Mouse (Mus musculus): ENCODE data around the gene Gm45753. TPM values are rescaled to one million over a fixed set of nuclear protein-coding genes. Genes with fewer than 3 reads are reported as not detected.
"Not testable (repeated sequence)": the region's sequence is repeated elsewhere in the genome, so short reads cannot be mapped to it uniquely, and the experiment has no call there.

The Gm45753 gene
- polyA plus RNA-seq, 1 experiment = not detected

DNA sequence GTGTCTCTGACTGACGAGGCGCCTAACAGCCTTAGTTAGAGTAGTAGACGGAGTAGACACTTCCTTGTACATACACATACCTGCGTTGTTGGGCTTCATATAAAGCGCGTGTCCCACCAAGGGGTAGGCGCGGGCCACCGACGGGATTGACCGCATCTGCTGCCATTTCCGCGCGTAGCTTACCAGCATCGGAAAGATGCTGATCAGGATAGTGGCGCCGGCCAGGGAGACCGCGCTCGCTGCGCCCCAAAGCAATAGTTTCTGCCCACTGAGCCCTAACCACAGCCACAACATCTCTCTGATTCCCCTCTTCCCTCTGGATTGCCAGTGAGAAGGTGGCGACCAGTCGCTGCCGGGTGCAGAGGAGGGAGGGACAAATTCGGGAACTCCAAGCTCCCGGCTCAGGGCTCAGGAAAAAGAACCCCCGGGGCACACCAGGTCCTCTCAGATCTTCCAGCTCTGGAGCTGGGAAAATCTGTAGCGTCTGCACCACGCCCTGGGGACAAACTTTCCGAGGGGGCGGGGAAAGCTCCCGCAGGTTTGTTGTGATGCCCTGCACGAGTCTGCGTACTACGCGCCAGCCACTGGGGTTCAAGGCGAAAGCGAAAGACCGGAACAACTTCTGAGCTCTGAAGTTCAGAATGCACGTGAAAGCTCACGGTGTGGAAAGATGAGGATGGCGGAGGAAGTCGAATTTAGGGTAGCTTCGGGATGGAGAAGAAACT is 24.6 kb upstream of the Gm45753 start, which contains the start of gene Cyp4v3:
Cyp4v3 (minus strand) TSS at position 532 of the 725 bp plus-strand sequence.
- H3K4me1 ChIP-seq (ENCODE audit: control insufficient read depth, insufficient read depth, insufficient read length) = peaks cover 8% of the 10 kb centered on the region
- no peaks in the 10 kb centered on the region for H3K36me3 ChIP-seq (ENCODE audit: control insufficient read depth, insufficient read depth, low read length)
- peak; percentile 66 to 72 for DNase-seq (ENCODE audit: low read depth in 1 of 2, low spot score in 2 of 2)
- H3K27ac ChIP-seq (ENCODE audit: insufficient read depth, low read length) = peak within 1 kb of the TSS; percentile 62
- peak within 1 kb of the TSS; percentile 85 for H3K4me3 ChIP-seq (ENCODE audit: extremely low read depth, insufficient read depth, insufficient read length)
- TF ChIP-seq POLR2A (IDR thresholded peaks at IDR 0.05; ENCODE audit: low read depth, low read length) (peak; percentile 7; the same call in 1 of the 2 replicates), CTCF (IDR thresholded peaks at IDR 0.05; ENCODE audit: extremely low read depth, insufficient read depth, insufficient read length, insufficient replicate concordance) (no peak)
- no peaks in the 10 kb centered on the region for H3K27me3 ChIP-seq (ENCODE audit: control insufficient read depth, insufficient read depth, low read length)
- 1% methylated on average over 44 of the region's 44 CpGs for WGBS

DNA sequence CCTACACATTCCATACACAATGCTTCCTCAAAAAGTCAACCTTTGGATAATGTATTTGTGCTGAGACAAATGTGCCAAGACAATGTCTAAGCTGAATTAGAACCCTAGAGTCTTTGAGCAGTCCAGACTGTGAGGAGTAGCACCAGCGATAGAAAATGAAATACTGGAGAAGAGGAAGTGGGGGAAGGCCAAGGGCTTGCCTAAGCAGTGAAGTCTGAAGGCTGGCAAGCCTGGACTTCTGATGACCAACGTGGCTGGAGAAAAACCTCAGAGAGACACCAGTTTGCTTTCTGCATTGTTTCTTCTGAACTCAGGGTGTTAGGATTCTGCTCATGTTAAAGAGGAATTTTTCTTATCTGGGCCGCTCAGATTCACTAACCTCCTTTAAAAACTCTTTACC is 22.6 kb upstream of the Gm45753 start:
- H3K27ac ChIP-seq (ENCODE audit: insufficient read depth, low read length) = no peak overlapping the region
- no peak for DNase-seq (ENCODE audit: low read depth in 1 of 2, low spot score in 2 of 2)
- WGBS = 38% methylated on average over 3 of the region's 3 CpGs
- H3K4me1 ChIP-seq (ENCODE audit: control insufficient read depth, insufficient read depth, insufficient read length) = peaks cover 8% of the 10 kb centered on the region
- no peak for TF ChIP-seq POLR2A (IDR thresholded peaks at IDR 0.05; ENCODE audit: low read depth, low read length)
- TF ChIP-seq CTCF (IDR thresholded peaks at IDR 0.05; ENCODE audit: extremely low read depth, insufficient read depth, insufficient read length, insufficient replicate concordance) = no peak
- H3K36me3 ChIP-seq (ENCODE audit: control insufficient read depth, insufficient read depth, low read length) = 0 out of 2 replicates have a peak, but pooled peaks cover 1% of the 10 kb centered on the region
- H3K27me3 ChIP-seq (ENCODE audit: control insufficient read depth, insufficient read depth, low read length) = no peaks in the 10 kb centered on the region
- H3K4me3 ChIP-seq (ENCODE audit: extremely low read depth, insufficient read depth, insufficient read length) = no peak overlapping the region

DNA sequence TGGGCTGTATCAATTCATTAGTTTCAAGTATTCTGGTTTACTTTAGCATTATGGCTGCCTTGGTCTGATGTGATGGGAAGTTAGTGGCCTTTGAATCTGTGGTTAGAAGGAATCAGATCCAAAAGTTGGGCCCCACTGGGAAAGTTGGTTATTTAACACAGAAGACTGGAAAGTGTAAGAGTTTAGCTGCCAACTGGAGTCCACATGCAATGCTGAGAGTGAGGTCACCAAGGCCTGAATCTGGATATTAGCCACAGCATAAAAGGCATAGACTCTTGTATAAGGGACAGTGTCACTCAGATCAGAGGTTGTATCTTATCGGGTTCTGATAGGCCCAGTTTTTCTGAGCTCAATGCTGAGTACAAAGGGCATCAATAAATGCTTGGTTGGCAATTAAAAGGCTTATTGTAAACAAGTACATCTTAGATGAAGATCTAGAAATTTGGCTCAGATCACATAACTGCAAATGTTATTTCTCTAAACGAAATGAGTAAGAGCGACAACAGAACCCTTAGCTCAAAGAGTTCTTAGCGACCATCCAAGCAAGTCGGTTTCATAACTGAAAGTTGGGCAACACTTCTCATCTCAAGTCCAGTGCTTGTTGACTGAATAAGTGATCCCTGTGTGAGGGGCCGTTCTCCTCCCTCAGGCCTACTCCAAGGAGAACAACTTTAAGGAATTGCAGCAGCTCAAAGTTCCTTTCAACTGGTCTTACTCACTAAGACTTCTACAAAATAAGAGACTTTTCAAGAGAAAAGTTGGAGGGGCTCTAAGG is 21.1 kb upstream of the Gm45753 start:
- no peak overlapping the region for H3K27ac ChIP-seq (ENCODE audit: insufficient read depth, low read length)
- H3K4me3 ChIP-seq (ENCODE audit: extremely low read depth, insufficient read depth, insufficient read length) = no peak overlapping the region
- WGBS = 86% methylated on average over 6 of the region's 6 CpGs
- peaks cover 8% of the 10 kb centered on the region for H3K4me1 ChIP-seq (ENCODE audit: control insufficient read depth, insufficient read depth, insufficient read length)
- no peak for TF ChIP-seq CTCF (IDR thresholded peaks at IDR 0.05; ENCODE audit: extremely low read depth, insufficient read depth, insufficient read length, insufficient replicate concordance)
- TF ChIP-seq POLR2A (IDR thresholded peaks at IDR 0.05; ENCODE audit: low read depth, low read length) = no peak
- no peaks in the 10 kb centered on the region for H3K27me3 ChIP-seq (ENCODE audit: control insufficient read depth, insufficient read depth, low read length)
- H3K36me3 ChIP-seq (ENCODE audit: control insufficient read depth, insufficient read depth, low read length) = 0 out of 2 replicates have a peak, but pooled peaks cover 1% of the 10 kb centered on the region
- no peak for DNase-seq (ENCODE audit: low read depth in 1 of 2, low spot score in 2 of 2)

DNA sequence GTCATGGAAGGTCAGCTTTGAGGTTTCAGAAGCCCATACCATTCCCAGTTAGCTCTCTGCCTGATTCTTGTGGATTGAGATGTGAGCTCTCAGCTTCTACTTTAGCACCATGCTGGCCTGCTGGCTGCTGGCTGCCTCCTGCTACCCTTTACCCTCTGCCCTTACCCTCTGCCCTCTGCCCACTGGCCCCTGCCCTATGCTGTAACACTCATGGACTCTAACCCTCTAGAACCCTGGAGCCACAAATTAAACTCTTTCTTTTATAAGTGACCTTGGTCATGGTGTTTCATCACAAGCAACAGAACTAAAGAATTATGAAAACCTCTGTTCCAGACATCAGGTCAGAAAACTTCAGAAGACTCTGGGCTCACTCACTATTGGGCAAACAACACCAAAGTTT is 18.8 kb upstream of the Gm45753 start:
- not testable (repeated sequence) for H3K27me3 ChIP-seq (ENCODE audit: control insufficient read depth, insufficient read depth, low read length)

DNA sequence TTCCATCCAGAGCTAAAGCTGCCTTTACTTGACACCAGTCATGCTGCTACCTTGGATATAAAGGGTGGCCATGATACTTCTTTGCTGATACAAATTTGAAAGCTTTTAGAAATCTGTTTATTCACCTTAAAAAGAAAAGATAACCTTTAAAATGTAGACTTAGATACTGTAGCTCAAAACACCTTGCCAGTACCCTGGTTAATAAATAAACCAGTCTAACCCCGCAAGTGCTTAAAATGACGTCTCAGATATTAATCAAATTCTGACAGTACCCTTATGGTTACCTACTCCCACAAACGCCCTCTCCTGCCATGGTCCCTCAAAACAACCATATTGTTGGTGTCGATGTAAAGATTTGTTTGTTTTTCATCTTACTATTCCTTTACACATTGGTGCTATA is 15.9 kb upstream of the Gm45753 start:
- TF ChIP-seq POLR2A (IDR thresholded peaks at IDR 0.05; ENCODE audit: low read depth, low read length) (no peak), CTCF (IDR thresholded peaks at IDR 0.05; ENCODE audit: extremely low read depth, insufficient read depth, insufficient read length, insufficient replicate concordance) (no peak)
- DNase-seq (ENCODE audit: low read depth in 1 of 2, low spot score in 2 of 2) = no peak
- Histone ChIP-seq H3K4me3 (ENCODE audit: extremely low read depth, insufficient read depth, insufficient read length) (no peak overlapping the region), H3K36me3 (ENCODE audit: control insufficient read depth, insufficient read depth, low read length) (0 out of 2 replicates have a peak, but pooled peaks cover 1% of the 10 kb centered on the region), H3K4me1 (ENCODE audit: control insufficient read depth, insufficient read depth, insufficient read length) (no peaks in the 10 kb centered on the region), H3K27ac (ENCODE audit: insufficient read depth, low read length) (no peak overlapping the region), H3K27me3 (ENCODE audit: control insufficient read depth, insufficient read depth, low read length) (no peaks in the 10 kb centered on the region)
- WGBS = 89% methylated on average over 4 of the region's 4 CpGs

More for the DNA sequence above, 18.8 kb upstream of the Gm45753 start:
- not testable (repeated sequence) for H3K27ac ChIP-seq (ENCODE audit: insufficient read depth, low read length); H3K4me1 ChIP-seq (ENCODE audit: control insufficient read depth, insufficient read depth, insufficient read length); H3K36me3 ChIP-seq (ENCODE audit: control insufficient read depth, insufficient read depth, low read length); DNase-seq (ENCODE audit: low read depth in 1 of 2, low spot score in 2 of 2); H3K4me3 ChIP-seq (ENCODE audit: extremely low read depth, insufficient read depth, insufficient read length)

DNA sequence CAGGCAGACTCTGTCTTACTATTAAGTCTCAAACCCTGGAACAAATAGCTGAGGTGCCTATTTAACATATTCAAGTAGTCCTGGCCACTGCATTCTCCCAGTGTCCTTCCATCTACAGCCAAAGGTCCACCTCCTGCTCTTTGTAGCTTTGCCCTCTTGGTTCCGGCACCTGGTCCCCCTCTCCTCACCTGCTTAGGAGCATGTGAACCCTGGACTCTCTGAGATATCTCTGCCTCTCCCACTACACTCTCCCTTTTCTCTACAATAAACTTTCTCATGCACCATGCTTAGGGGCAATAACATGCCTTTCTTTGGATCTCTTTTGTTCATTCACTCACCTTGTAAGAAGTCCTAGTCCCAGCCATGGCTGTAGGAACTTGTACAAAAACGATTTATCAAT is 13.1 kb upstream of the Gm45753 start:
- Histone ChIP-seq H3K27ac (ENCODE audit: insufficient read depth, low read length) (no peak overlapping the region), H3K4me3 (ENCODE audit: extremely low read depth, insufficient read depth, insufficient read length) (no peak overlapping the region), H3K36me3 (ENCODE audit: control insufficient read depth, insufficient read depth, low read length) (no peaks in the 10 kb centered on the region; the same call in 1 of the 2 replicates), H3K27me3 (ENCODE audit: control insufficient read depth, insufficient read depth, low read length) (no peaks in the 10 kb centered on the region), H3K4me1 (ENCODE audit: control insufficient read depth, insufficient read depth, insufficient read length) (no peaks in the 10 kb centered on the region)
- WGBS = 85% methylated on average over 2 of the region's 2 CpGs
- no peak for TF ChIP-seq CTCF (IDR thresholded peaks at IDR 0.05; ENCODE audit: extremely low read depth, insufficient read depth, insufficient read length, insufficient replicate concordance)
- no peak for TF ChIP-seq POLR2A (IDR thresholded peaks at IDR 0.05; ENCODE audit: low read depth, low read length)
- no peak for DNase-seq (ENCODE audit: low read depth in 1 of 2, low spot score in 2 of 2)

DNA sequence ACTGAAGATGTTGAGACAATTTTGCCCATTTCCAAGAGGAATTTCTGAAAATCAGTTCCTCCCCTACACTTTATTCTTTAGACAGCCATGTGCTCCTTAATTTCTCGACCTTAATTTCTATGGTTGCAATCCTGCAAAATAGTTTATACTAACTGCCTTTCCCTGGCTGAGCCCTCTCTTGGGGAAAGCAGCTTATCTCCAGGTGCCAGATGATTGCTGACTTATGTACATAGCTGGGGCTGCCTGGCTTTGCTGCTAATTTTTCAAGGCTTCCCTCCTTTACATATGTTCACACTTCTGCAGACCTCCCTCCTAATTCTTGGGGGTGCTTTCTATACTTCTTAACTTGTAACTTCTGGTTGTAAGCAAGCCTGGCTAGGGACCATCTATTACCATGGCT is 12.7 kb upstream of the Gm45753 start:
- Histone ChIP-seq H3K4me3 (ENCODE audit: extremely low read depth, insufficient read depth, insufficient read length) (no peak overlapping the region), H3K36me3 (ENCODE audit: control insufficient read depth, insufficient read depth, low read length) (no peaks in the 10 kb centered on the region; the same call in 1 of the 2 replicates), H3K4me1 (ENCODE audit: control insufficient read depth, insufficient read depth, insufficient read length) (no peaks in the 10 kb centered on the region), H3K27me3 (ENCODE audit: control insufficient read depth, insufficient read depth, low read length) (no peaks in the 10 kb centered on the region), H3K27ac (ENCODE audit: insufficient read depth, low read length) (no peak overlapping the region)
- TF ChIP-seq CTCF (IDR thresholded peaks at IDR 0.05; ENCODE audit: extremely low read depth, insufficient read depth, insufficient read length, insufficient replicate concordance) (no peak), POLR2A (IDR thresholded peaks at IDR 0.05; ENCODE audit: low read depth, low read length) (no peak)
- 77% methylated on average over 1 of the region's 1 CpGs for WGBS
- DNase-seq (ENCODE audit: low read depth in 1 of 2, low spot score in 2 of 2) = no peak

Measured in spleen, adult 2 months (tissue).